Comparison of ENCODE assay signal across 26 mouse cellular contexts in genomic region chr8:26946875-26947274, GRCm38 (mm10).
"Had no signal": no experiment of that assay in that cellular context is flagged by ENCODE, and none has a peak within 500 bp of the region (broad histone marks: within the 10 kb centered on the region; RNA-seq: fewer than 3 reads in every experiment).

No protein-coding gene starts in this region.

- DNase-seq: gastrocnemius, adult 2 months; gastrocnemius, postnatal 10 days; gastrocnemius, postnatal 25 days; heart, adult 2 months; heart, postnatal 10 days; heart, postnatal 4 days; kidney, adult 18-20 months; kidney, adult 8-10 months; kidney, postnatal 10 days; kidney, postnatal 25 days; kidney, postnatal 4 days; layer of hippocampus, adult 9-11 months; layer of hippocampus, postnatal 36 days had no signal

- H3K4me1 ChIP-seq: heart, embryonic 12.5 days; hindbrain, embryonic 10.5 days; hindbrain, embryonic 12.5 days; intestine, embryonic 15.5 days; limb, embryonic 13.5 days; limb, embryonic 15.5 days had no signal

- H3K27me3 ChIP-seq: heart, embryonic 12.5 days; intestine, embryonic 15.5 days; limb, embryonic 15.5 days had no signal

- H3K27ac ChIP-seq: gastrocnemius, adult 2 months; heart, adult 2 months; hindbrain, embryonic 10.5 days; hindbrain, embryonic 12.5 days; hindbrain, embryonic 14.5 days; intestine, embryonic 15.5 days; layer of hippocampus, adult 2 months; left cerebral cortex, adult 2 months; limb, embryonic 13.5 days; limb, embryonic 15.5 days had no signal

- ATAC-seq: forebrain, embryonic 16.5 days; hindbrain, embryonic 16.5 days; inflammation-experienced regulatory T-cells, adult 6 months; intestine, embryonic 15.5 days; intestine, postnatal 0 days had no signal

- H3K4me2 ChIP-seq: heart, embryonic 12.5 days; hindbrain, embryonic 12.5 days; hindbrain, embryonic 14.5 days; intestine, embryonic 15.5 days; limb, embryonic 13.5 days; limb, embryonic 15.5 days had no signal

- H3K9ac ChIP-seq: heart, embryonic 12.5 days; hindbrain, embryonic 12.5 days; hindbrain, embryonic 14.5 days; intestine, embryonic 15.5 days; limb, embryonic 13.5 days; limb, embryonic 15.5 days had no signal

- H3K36me3 ChIP-seq: heart, embryonic 12.5 days; hindbrain, embryonic 10.5 days; hindbrain, embryonic 12.5 days; intestine, embryonic 15.5 days; limb, embryonic 13.5 days; limb, embryonic 15.5 days had no signal

- H3K4me3 ChIP-seq: gastrocnemius, adult 2 months; heart, adult 2 months; heart, embryonic 12.5 days; hindbrain, embryonic 10.5 days; hindbrain, embryonic 12.5 days; intestine, embryonic 15.5 days; layer of hippocampus, adult 2 months; left cerebral cortex, adult 2 months; limb, embryonic 13.5 days; limb, embryonic 15.5 days had no signal

- H3K9me3 ChIP-seq: heart, embryonic 12.5 days; hindbrain, embryonic 10.5 days; hindbrain, embryonic 12.5 days; intestine, embryonic 15.5 days; limb, embryonic 13.5 days; limb, embryonic 15.5 days had no signal
